Mouse (Mus musculus) forebrain, embryonic 14.5 days (tissue): ENCODE measurements around the gene Plgrkt. TPM values are rescaled to one million over a fixed set of nuclear protein-coding genes. Genes with fewer than 3 reads are reported as not detected.

Experiments used
- ATAC-seq: fragments of 200-750 bp; cut with Nextera tagmentation; 2 replicates; pipeline ENCODE4 v1.8.0; 2017; ENCODE audit warnings: mild to moderate bottlenecking, moderate library complexity
- DNase-seq: peaks from one replicate; pipeline ENCODE4 v3.0.0-alpha.2; 2015; ENCODE audit warnings: low spot score
- H3K27ac ChIP-seq: fragments of 300-500 bp; sonication (generic); 2 replicates; pipeline ENCODE4 v1.5.1; 2014; ENCODE audit warnings: low read depth, mild to moderate bottlenecking, control low read depth, low read length, moderate library complexity
- H3K27me3 ChIP-seq: fragments of 300-500 bp; sonication (generic); replicated peaks from 2 replicates; pipeline ENCODE4 v1.6.1; 2014; ENCODE audit warnings: low read length, control low read depth, mixed read lengths; ENCODE audit not compliant: control insufficient read depth, insufficient read depth
- H3K36me3 ChIP-seq: fragments of 300-500 bp; sonication (generic); 2 replicates; pipeline ENCODE4 v1.6.1; 2014; ENCODE audit warnings: low read length, control low read depth; ENCODE audit not compliant: control insufficient read depth, insufficient read depth
- H3K4me1 ChIP-seq: fragments of 300-500 bp; sonication (generic); 2 replicates; pipeline ENCODE4 v1.6.1; 2014; ENCODE audit warnings: antibody characterized with exemption, low read length, control low read depth; ENCODE audit not compliant: control insufficient read depth, insufficient read depth
- H3K4me2 ChIP-seq: fragments of 300-500 bp; sonication (generic); 2 replicates; pipeline ENCODE4 v1.6.1; 2014; ENCODE audit warnings: mild to moderate bottlenecking, control low read depth, low read length
- H3K4me3 ChIP-seq: fragments of 300-500 bp; sonication (generic); 2 replicates; pipeline ENCODE4 v1.5.1; 2014; ENCODE audit warnings: low read depth, low read length, control low read depth
- H3K9ac ChIP-seq: fragments of 300-500 bp; sonication (generic); 2 replicates; pipeline ENCODE4 v1.6.1; 2014; ENCODE audit warnings: mild to moderate bottlenecking, low read length, control low read depth, moderate library complexity
- H3K9me3 ChIP-seq: fragments of 300-500 bp; sonication (generic); replicated peaks from 2 replicates; pipeline ENCODE4 v1.6.1; 2016; ENCODE audit warnings: low read length, control low read depth, mixed read lengths; ENCODE audit not compliant: control insufficient read depth
- WGBS: fragments of 180-500 bp; shearing (Covaris S2); extraction: QIAGEN DNeasy Blood & Tissue Kit; methylation state at CpG from one replicate; pipeline ENCODE4 v1.1.7; 2014; 5-methylcytosine and 5-hydroxymethylcytosine counted together
- polyA plus RNA-seq: library from polyadenylated mRNA; unstranded; fragments of >200 nt; fragmentation: Nextera tagmentation; extraction: Ambion mirVana; gene quantifications from 2 replicates; pipeline ENCODE4 v1.2.1, GENCODE M21; 2014

Gene Plgrkt
- polyA plus RNA-seq, 1 experiment from 2014 or later = 109 TPM

- 87% methylated on average over 4 of the region's 4 CpGs for WGBS
- H3K36me3 ChIP-seq = no peaks in the 10 kb centered on the region
- H3K27me3 ChIP-seq = no peaks in the 10 kb centered on the region
- no peak overlapping the region for H3K4me2 ChIP-seq
- no peak overlapping the region for H3K27ac ChIP-seq
- no peak for DNase-seq
- no peak overlapping the region for H3K9ac ChIP-seq
- ATAC-seq = no peak
- H3K9me3 ChIP-seq = no peaks in the 10 kb centered on the region
- H3K4me1 ChIP-seq = no peaks in the 10 kb centered on the region
- H3K4me3 ChIP-seq = no peak overlapping the region
Observed at GRCm38 (mm10) chr19:29385822-29386221, 18.6 kb upstream of the Plgrkt start.

GRCm38 (mm10) chr19:29384994-29385393 lies 17.8 kb upstream of the Plgrkt start:
- Histone ChIP-seq H3K27ac (no peak overlapping the region), H3K4me1 (no peaks in the 10 kb centered on the region), H3K9ac (no peak overlapping the region), H3K27me3 (no peaks in the 10 kb centered on the region), H3K36me3 (no peaks in the 10 kb centered on the region), H3K9me3 (no peaks in the 10 kb centered on the region), H3K4me2 (no peak overlapping the region), H3K4me3 (no peak overlapping the region)
- ATAC-seq (no peak), DNase-seq (no peak)
- 93% methylated on average over 6 of the region's 6 CpGs for WGBS

DNA sequence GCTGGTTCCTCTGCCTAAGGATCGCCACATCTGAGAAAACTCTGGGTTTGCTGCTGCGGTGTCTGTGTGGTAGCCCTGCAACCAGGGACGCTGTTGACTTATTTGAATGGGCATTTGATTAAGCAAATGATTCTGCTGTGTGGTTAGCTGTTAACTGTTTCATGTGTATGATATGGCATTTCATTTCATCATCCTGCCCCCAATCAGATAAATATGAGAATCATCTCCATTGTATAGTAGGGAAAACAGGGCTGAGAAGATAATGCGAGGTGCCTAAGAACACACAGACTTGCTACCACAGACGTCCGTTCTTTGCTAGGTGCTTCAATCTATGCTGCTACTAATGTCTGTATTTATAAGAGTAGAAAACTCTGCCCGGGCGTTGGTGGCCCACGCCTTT lies 17.2 kb upstream of the Plgrkt start:
- 89% methylated on average over 9 of the region's 9 CpGs for WGBS
- H3K4me3 ChIP-seq = no peak overlapping the region
- no peaks in the 10 kb centered on the region for H3K4me1 ChIP-seq
- no peak overlapping the region for H3K9ac ChIP-seq
- no peak overlapping the region for H3K27ac ChIP-seq
- no peaks in the 10 kb centered on the region for H3K36me3 ChIP-seq
- DNase-seq = no peak
- no peaks in the 10 kb centered on the region for H3K9me3 ChIP-seq
- H3K4me2 ChIP-seq = no peak overlapping the region
- H3K27me3 ChIP-seq = no peaks in the 10 kb centered on the region
- no peak for ATAC-seq

DNA sequence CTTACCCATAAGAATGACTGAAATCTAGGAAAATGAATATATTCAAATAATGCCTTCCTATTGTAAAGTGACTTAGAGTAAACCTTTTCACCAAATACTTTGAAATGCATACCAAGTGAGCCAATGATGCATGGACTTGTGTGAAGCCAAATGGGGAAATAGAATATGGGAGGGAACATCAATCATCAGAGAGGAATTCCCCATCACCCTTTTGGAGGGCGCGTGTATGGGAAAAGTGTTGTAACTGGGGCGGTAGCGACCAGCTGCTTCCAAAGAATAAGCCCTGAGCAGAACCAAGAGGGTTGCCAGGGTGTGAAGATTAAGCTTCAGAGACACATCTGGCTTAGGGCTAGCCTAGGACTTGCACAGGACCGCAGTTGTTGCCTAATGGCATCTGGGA lies 16.2 kb upstream of the Plgrkt start:
- Histone ChIP-seq H3K9me3 (no peaks in the 10 kb centered on the region), H3K4me3 (no peak overlapping the region), H3K4me2 (no peak overlapping the region), H3K4me1 (no peaks in the 10 kb centered on the region), H3K27me3 (no peaks in the 10 kb centered on the region), H3K36me3 (no peaks in the 10 kb centered on the region), H3K27ac (no peak overlapping the region), H3K9ac (no peak overlapping the region)
- WGBS = 96% methylated on average over 5 of the region's 5 CpGs
- no peak for DNase-seq
- no peak for ATAC-seq

GRCm38 (mm10) chr19:29379839-29380603 lies 12.8 kb upstream of the Plgrkt start:
- no peaks in the 10 kb centered on the region for H3K9me3 ChIP-seq
- no peak overlapping the region for H3K9ac ChIP-seq
- 90% methylated on average over 14 of the region's 14 CpGs for WGBS
- H3K4me2 ChIP-seq = no peak overlapping the region
- H3K27ac ChIP-seq = no peak overlapping the region
- H3K4me1 ChIP-seq = no peaks in the 10 kb centered on the region
- no peak for DNase-seq
- H3K36me3 ChIP-seq = no peaks in the 10 kb centered on the region
- no peak overlapping the region for H3K4me3 ChIP-seq
- no peak for ATAC-seq
- H3K27me3 ChIP-seq = no peaks in the 10 kb centered on the region

GRCm38 (mm10) chr19:29376382-29376781 lies 9.2 kb upstream of the Plgrkt start:
- no peaks in the 10 kb centered on the region for H3K36me3 ChIP-seq
- no peaks in the 10 kb centered on the region for H3K27me3 ChIP-seq
- DNase-seq = no peak
- H3K9me3 ChIP-seq = no peaks in the 10 kb centered on the region
- no peak for ATAC-seq
- no peak overlapping the region for H3K4me2 ChIP-seq
- no peaks in the 10 kb centered on the region for H3K4me1 ChIP-seq
- no peak overlapping the region for H3K27ac ChIP-seq
- WGBS = 74% methylated on average over 3 of the region's 3 CpGs
- H3K4me3 ChIP-seq = no peak overlapping the region
- H3K9ac ChIP-seq = no peak overlapping the region

DNA sequence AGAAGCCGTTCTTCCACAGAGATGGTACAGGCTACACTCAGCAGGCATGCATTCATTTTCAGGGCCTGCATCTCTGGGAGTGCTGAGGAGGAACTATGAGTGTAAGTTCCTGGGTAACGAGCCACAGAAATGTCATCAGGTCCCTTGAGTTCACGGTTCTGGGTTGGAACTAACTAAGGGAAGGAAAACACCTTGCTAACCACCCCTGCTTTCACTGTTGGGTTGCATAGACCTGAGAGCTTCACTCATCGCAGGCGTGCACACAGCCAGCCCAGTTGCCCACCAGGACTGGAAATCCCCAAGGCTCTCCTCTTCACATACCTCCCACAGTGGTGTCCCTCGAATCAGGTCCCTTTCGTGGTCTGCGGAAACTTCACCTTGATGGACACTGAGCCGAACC lies 7.8 kb upstream of the Plgrkt start:
- DNase-seq = no peak
- H3K27me3 ChIP-seq = no peaks in the 10 kb centered on the region
- H3K4me1 ChIP-seq = no peaks in the 10 kb centered on the region
- no peaks in the 10 kb centered on the region for H3K9me3 ChIP-seq
- no peak for ATAC-seq
- no peak overlapping the region for H3K4me2 ChIP-seq
- no peaks in the 10 kb centered on the region for H3K36me3 ChIP-seq
- no peak overlapping the region for H3K9ac ChIP-seq
- H3K27ac ChIP-seq = no peak overlapping the region
- no peak overlapping the region for H3K4me3 ChIP-seq
- WGBS = 91% methylated on average over 9 of the region's 9 CpGs

GRCm38 (mm10) chr19:29373438-29373837 lies 6.2 kb upstream of the Plgrkt start:
- Histone ChIP-seq H3K9ac (peak overlapping the region; percentile 46; the same call in 1 of the 2 replicates), H3K4me3 (no peak overlapping the region), H3K27ac (no peak overlapping the region), H3K9me3 (no peaks in the 10 kb centered on the region), H3K4me2 (peak overlapping the region; percentile 36), H3K36me3 (no peaks in the 10 kb centered on the region), H3K27me3 (no peaks in the 10 kb centered on the region), H3K4me1 (no peaks in the 10 kb centered on the region)
- ATAC-seq (no peak), DNase-seq (no peak)
- 48% methylated on average over 11 of the region's 11 CpGs for WGBS

GRCm38 (mm10) chr19:29372621-29373020 lies 5.4 kb upstream of the Plgrkt start:
- Histone ChIP-seq H3K27me3 (no peaks in the 10 kb centered on the region), H3K4me1 (no peaks in the 10 kb centered on the region), H3K36me3 (no peaks in the 10 kb centered on the region), H3K4me2 (no peak overlapping the region), H3K9ac (no peak overlapping the region), H3K27ac (no peak overlapping the region), H3K9me3 (no peaks in the 10 kb centered on the region), H3K4me3 (no peak overlapping the region)
- no peak for ATAC-seq
- no peak for DNase-seq
- WGBS = 91% methylated on average over 3 of the region's 3 CpGs
